Mouse (Mus musculus) hindlimb bud, embryonic 11.5 days (tissue): Measurements from ENCODE around the gene Gm16451.
"Not testable (repeated sequence)": the region's sequence is repeated elsewhere in the genome, so short reads cannot be mapped to it uniquely, and the experiment has no call there.

ENCODE experiments used
- DNase-seq: peaks from one replicate; pipeline ENCODE4 v3.0.0-alpha.2; 2012; ENCODE audit warnings: low read depth, low spot score; ENCODE audit errors: extremely low spot score

The Gm16451 gene

GRCm38 (mm10) chr7:22118145-22118544 is at the start of gene Gm16451:
Gene Gm16451 (minus strand): TSS chr7:22118245.
- DNase-seq: not testable (repeated sequence)

GRCm38 (mm10) chr7:22163935-22164334 is 45.9 kb upstream of the Gm16451 start, which contains the start of gene Vmn1r142:
Gene Vmn1r142 (minus strand): TSS chr7:22164035.
- not testable (repeated sequence) for DNase-seq

GRCm38 (mm10) chr7:22134641-22135040 is 16.6 kb upstream of the Gm16451 start, which contains the start of gene Gm10666:
Gene Gm10666 (minus strand): TSS chr7:22134741.
- DNase-seq: not testable (repeated sequence)

GRCm38 (mm10) chr7:22068757-22069156 is 49.3 kb downstream of the Gm16451 start, which contains the start of gene Vmn1r139:
Gene Vmn1r139 (plus strand): TSS chr7:22069057.
- DNase-seq: not testable (repeated sequence)
